Mouse (Mus musculus) thymus, adult 2 months (tissue): Measurements from ENCODE around the gene Fgf15. TPM values are rescaled to one million over a fixed set of nuclear protein-coding genes. Genes with fewer than 3 reads are reported as not detected.
"Not testable (repeated sequence)": the region's sequence is repeated elsewhere in the genome, so short reads cannot be mapped to it uniquely, and the experiment has no call there.

Experiments
- DNase-seq: peaks from one replicate; pipeline ENCODE4 v3.0.0; 2021
- H3K27ac ChIP-seq: fragments of 200-500 bp; 2 replicates; pipeline ENCODE4 v1.5.1; 2012; ENCODE audit warnings: low read length, control low read depth; ENCODE audit not compliant: control insufficient read depth, insufficient read depth
- H3K27me3 ChIP-seq: fragments of 200-500 bp; 2 replicates; pipeline ENCODE4 v1.6.1; 2012; ENCODE audit warnings: mild to moderate bottlenecking, low read length, moderate library complexity, mixed read lengths; ENCODE audit not compliant: control insufficient read depth, insufficient read depth
- H3K36me3 ChIP-seq: fragments of 200-500 bp; 2 replicates; pipeline ENCODE4 v1.6.1; 2012; ENCODE audit warnings: mild to moderate bottlenecking, low read length, moderate library complexity; ENCODE audit not compliant: control insufficient read depth, insufficient read depth
- H3K4me1 ChIP-seq: fragments of 200-500 bp; replicated peaks from 2 replicates; pipeline ENCODE4 v1.6.1; 2012; ENCODE audit warnings: low read length; ENCODE audit not compliant: control insufficient read depth, insufficient read depth
- H3K4me3 ChIP-seq: fragments of 200-500 bp; 2 replicates; pipeline ENCODE4 v1.5.1; 2012; ENCODE audit warnings: mild to moderate bottlenecking, low read length, control low read depth, moderate library complexity; ENCODE audit not compliant: control insufficient read depth, insufficient read depth
- CTCF ChIP-seq: fragments of 200-500 bp; IDR thresholded peaks from 2 replicates; pipeline ENCODE4 v1.5.1; 2012; ENCODE audit warnings: mild to moderate bottlenecking, control low read depth, low read length, moderate library complexity, borderline replicate concordance; ENCODE audit not compliant: control insufficient read depth, poor library complexity, insufficient read depth; ENCODE audit errors: extremely low read depth
- POLR2A ChIP-seq: fragments of 200-500 bp; IDR thresholded peaks from 2 replicates; pipeline ENCODE4 v1.6.1; 2012; ENCODE audit warnings: mild to moderate bottlenecking, low read length, control low read depth, moderate library complexity; ENCODE audit not compliant: control insufficient read depth, poor library complexity, insufficient read depth; ENCODE audit errors: extremely low read depth
- WGBS: fragments of 180-500 bp; shearing (Covaris S2); methylation state at CpG from one replicate; pipeline ENCODE4 v1.1.7; 2018; 5-methylcytosine and 5-hydroxymethylcytosine counted together
- polyA plus RNA-seq: library from polyadenylated mRNA; depleted of rRNA; stranded (reverse); fragments of >200 nt; gene quantifications from 2 replicates; pipeline ENCODE4 v1.2.3, GENCODE M21; 2012

The Fgf15 gene
- polyA plus RNA-seq, 1 experiment, result 0.42 TPM

GRCm38 (mm10) chr7:144894706-144895105 is 1.6 kb upstream of the Fgf15 start:
- Histone ChIP-seq H3K4me3 (no peak overlapping the region), H3K4me1 (peaks cover 5% of the 10 kb centered on the region; the same call in 1 of the 2 replicates), H3K27ac (no peak overlapping the region), H3K27me3 (peaks cover 16% of the 10 kb centered on the region; the same call in 1 of the 2 replicates), H3K36me3 (no peaks in the 10 kb centered on the region)
- no peak for DNase-seq
- WGBS, result 27% methylated on average over 4 of the region's 4 CpGs
- TF ChIP-seq POLR2A (no peak), CTCF (no peak)

GRCm38 (mm10) chr7:144895305-144896111 is 823 bp upstream of the Fgf15 start:
- H3K4me1 ChIP-seq, result peaks cover 5% of the 10 kb centered on the region; the same call in 1 of the 2 replicates
- H3K27ac ChIP-seq, result no peak overlapping the region
- DNase-seq, result peak; percentile 64
- H3K36me3 ChIP-seq, result no peaks in the 10 kb centered on the region
- peak overlapping the region; percentile 20 for H3K4me3 ChIP-seq
- 4% methylated on average over 37 of the region's 37 CpGs for WGBS
- peak; percentile 52; the same call in 1 of the 2 replicates for TF ChIP-seq CTCF
- no peak for TF ChIP-seq POLR2A
- peaks cover 16% of the 10 kb centered on the region; the same call in 1 of the 2 replicates for H3K27me3 ChIP-seq

DNA sequence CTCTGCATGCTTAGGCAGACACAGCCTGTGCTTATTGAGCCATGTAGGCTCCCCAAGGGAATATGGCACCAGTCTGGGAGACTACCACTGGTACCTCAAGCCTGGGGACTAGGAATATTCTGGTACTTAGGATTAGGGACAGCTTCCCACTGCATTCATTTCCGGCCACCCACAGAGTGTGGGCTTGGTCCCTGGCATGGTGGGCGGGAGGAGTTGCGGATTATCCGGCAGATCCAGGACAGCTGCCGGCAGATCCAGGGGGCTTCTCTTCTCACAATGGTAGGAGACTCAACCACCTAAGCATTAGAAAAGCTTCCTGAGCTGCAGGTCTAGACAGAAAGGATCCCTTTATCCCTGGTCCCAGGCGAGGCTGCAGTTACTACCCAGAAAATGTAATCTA is 2.2 kb downstream of the Fgf15 start:
- no peak overlapping the region for H3K4me3 ChIP-seq
- peaks cover 16% of the 10 kb centered on the region; the same call in 1 of the 2 replicates for H3K27me3 ChIP-seq
- TF ChIP-seq CTCF (no peak), POLR2A (no peak)
- H3K4me1 ChIP-seq, result peaks cover 5% of the 10 kb centered on the region; the same call in 1 of the 2 replicates
- WGBS, result 96% methylated on average over 6 of the region's 6 CpGs
- H3K36me3 ChIP-seq, result no peaks in the 10 kb centered on the region
- DNase-seq, result no peak
- H3K27ac ChIP-seq, result no peak overlapping the region

- H3K4me3 ChIP-seq, H3K27ac ChIP-seq, H3K4me1 ChIP-seq, H3K27me3 ChIP-seq, DNase-seq, H3K36me3 ChIP-seq: not testable (repeated sequence)
- 95% methylated on average over 3 of the region's 3 CpGs for WGBS
Measured at GRCm38 (mm10) chr7:144905514-144905913, 9.2 kb downstream of the Fgf15 start.

DNA sequence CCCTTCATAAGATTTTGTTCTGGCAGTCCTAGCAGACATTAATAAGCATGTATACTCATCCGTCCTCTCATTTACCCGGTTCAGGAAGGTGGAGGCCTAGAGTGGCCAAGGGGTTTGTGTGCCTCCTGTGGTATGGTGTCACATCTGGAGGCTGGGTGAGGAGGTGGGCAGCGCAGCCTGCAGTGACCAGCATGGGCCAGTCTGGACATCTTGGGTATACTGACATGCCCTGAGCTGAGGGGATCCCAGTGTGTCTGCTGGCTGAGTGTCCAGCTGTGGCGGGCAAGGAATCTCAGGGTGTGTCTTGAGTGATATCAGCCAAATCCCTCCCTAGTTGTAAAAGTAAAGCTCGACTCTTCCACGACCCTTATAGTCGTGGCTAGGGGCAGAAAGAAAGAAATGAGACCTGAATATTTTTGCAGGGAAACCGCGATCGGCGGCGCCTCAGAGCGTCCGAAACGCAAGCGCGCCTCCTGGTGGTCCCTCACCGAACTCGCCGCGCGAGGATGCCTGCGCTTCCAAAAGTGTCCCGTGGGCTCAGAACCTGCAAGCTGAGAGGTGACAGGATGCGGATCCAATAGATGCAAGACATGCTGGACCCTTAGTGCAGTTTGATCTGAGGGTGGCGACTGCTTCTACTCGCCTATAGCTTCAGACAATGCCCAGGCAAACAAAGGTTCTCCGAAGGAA is 10.5 kb downstream of the Fgf15 start:
- peak; percentile 53 for DNase-seq
- 14% methylated on average over 28 of the region's 28 CpGs for WGBS
- H3K4me1 ChIP-seq, result no peaks in the 10 kb centered on the region

DNA sequence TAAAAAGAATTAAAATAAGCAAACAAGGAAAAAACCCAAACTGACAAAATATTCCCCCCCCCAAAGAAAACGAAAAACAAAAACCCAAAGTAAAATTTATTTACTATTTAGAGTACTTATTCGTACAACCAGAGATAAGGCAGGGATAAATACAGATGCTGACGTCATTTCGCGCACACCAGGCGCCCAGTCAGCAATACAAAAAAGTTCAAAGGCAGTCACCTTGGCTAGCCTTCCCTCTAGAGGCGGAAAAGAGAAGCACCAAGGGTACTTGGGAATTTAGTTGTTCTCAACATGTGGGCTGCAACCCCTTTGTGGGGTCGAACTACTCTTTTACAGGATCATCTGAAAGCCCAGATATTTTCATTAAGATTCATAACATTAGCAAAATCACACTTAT is 11.5 kb downstream of the Fgf15 start:
- no peak for TF ChIP-seq POLR2A
- TF ChIP-seq CTCF, result no peak
- DNase-seq, result no peak
- no peaks in the 10 kb centered on the region; the same call in 1 of the 2 replicates for H3K27me3 ChIP-seq

More for the DNA sequence above, 10.5 kb downstream of the Fgf15 start:
- Histone ChIP-seq H3K36me3 (no peaks in the 10 kb centered on the region), H3K27me3 (no peaks in the 10 kb centered on the region; the same call in 1 of the 2 replicates), H3K4me3 (no peak overlapping the region), H3K27ac (no peak overlapping the region)
- TF ChIP-seq POLR2A (no peak), CTCF (peak; percentile 88)

DNA sequence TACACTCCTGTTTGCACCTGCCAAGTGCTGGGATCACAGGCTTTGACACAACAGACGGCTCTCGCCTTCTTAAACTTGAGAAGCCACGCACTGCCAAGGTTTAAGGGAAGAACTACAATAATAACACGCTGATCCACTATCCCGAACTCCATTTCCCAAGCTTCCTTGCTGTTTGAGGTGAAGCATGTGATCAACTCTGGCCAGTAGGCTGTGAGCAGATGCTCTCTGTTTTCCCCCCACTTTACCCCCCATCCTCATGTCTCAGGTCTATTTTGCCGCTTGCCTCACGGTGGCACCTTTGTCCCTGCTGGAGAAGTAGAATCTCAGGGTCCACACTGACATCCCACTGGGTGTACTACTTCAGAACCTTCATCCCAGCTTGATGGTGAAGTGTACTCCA is 12.4 kb downstream of the Fgf15 start:
- Histone ChIP-seq H3K4me1 (no peaks in the 10 kb centered on the region), H3K4me3 (no peak overlapping the region), H3K27ac (no peak overlapping the region), H3K36me3 (no peaks in the 10 kb centered on the region), H3K27me3 (no peaks in the 10 kb centered on the region; the same call in 1 of the 2 replicates)
- 72% methylated on average over 7 of the region's 7 CpGs for WGBS
- DNase-seq, result no peak
- TF ChIP-seq POLR2A (no peak), CTCF (no peak)

More for the DNA sequence above, 11.5 kb downstream of the Fgf15 start:
- Histone ChIP-seq H3K4me1 (no peaks in the 10 kb centered on the region), H3K36me3 (no peaks in the 10 kb centered on the region), H3K4me3 (no peak overlapping the region), H3K27ac (no peak overlapping the region)
- WGBS, result 17% methylated on average over 8 of the region's 8 CpGs
